In the genomic region with DNA sequence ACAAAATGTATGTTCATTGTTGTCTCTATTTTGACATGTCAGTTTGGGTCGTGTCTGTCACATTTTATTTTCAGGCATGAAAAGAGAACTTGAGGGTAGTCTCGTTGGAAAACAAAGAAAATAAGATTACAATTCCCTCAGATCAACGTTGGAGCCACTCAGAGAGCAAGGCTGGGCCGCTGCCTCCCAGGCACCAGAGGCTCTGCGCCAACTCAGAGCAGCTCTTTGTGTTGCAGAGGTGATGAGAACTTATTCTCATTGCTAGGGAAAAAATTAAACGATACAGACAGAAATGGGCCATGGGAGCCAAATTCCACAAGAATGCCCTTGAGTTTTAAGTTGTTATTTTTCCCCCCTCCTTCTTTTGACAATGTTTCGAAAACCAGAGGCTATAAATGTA, we compare ENCODE assay signal across 20 mouse cellular contexts. TPM values are rescaled to one million over a fixed set of nuclear protein-coding genes. Genes with fewer than 3 reads are reported as not detected.
DNase-seq lines count a peak whose midpoint lies in the region; ATAC-seq lines count a peak whose summit lies in the region.
"Had no signal": no experiment of that assay in that cellular context is flagged by ENCODE, and none has a peak within 500 bp of the region (broad histone marks: within the 10 kb centered on the region; RNA-seq: fewer than 3 reads in every experiment).

No protein-coding gene starts in this region.

- H3K9me3 ChIP-seq in heart, embryonic 13.5 days, result no peaks in the 10 kb centered on the region
- H3K9me3 ChIP-seq in embryonic facial prominence, embryonic 10.5 days, result no peaks in the 10 kb centered on the region
- H3K9me3 ChIP-seq in limb, embryonic 13.5 days, result no peaks in the 10 kb centered on the region
- H3K9me3 ChIP-seq: G1E; hindbrain, embryonic 15.5 days; limb, embryonic 12.5 days; midbrain, embryonic 10.5 days had no signal

- H3K4me2 ChIP-seq in heart, embryonic 13.5 days, result peak overlapping the region; percentile 1; the same call in 1 of the 2 replicates
- H3K4me2 ChIP-seq in limb, embryonic 13.5 days (replicated peaks), result no peak overlapping the region
- H3K4me2 ChIP-seq: hindbrain, embryonic 15.5 days; limb, embryonic 12.5 days had no signal

- WGBS in heart, embryonic 13.5 days, result 45% methylated on average over 7 of the region's 7 CpGs
- WGBS in embryonic facial prominence, embryonic 10.5 days, result 71% methylated on average over 7 of the region's 7 CpGs
- WGBS in limb, embryonic 13.5 days, result 77% methylated on average over 7 of the region's 7 CpGs

- no peak for DNase-seq in heart, postnatal 14 days
- DNase-seq in kidney, postnatal 10 days, result peak; percentile 29
- DNase-seq in kidney, adult 8-10 months, result no peak
- peak; percentile 5 for DNase-seq in embryonic facial prominence, embryonic 10.5 days (ENCODE audit: low spot score)
- no peak for DNase-seq in right cerebral cortex, postnatal 14 days
- DNase-seq in thymus, postnatal 4 days, result no peak
- DNase-seq: cerebellum, postnatal 10 days; gastrocnemius, postnatal 10 days; layer of hippocampus, postnatal 36 days; lung, adult 2 months; right cerebral cortex, postnatal 25 days; thymus, adult 18-20 months had no signal

- ATAC-seq in heart, embryonic 13.5 days (ENCODE audit: extremely low read depth, insufficient number of reproducible peaks, low FRiP score, low TSS enrichment), result no peak
- ATAC-seq in limb, embryonic 13.5 days (ENCODE audit: low FRiP score, low read depth), result no peak
- ATAC-seq: forebrain, embryonic 16.5 days had no signal

- H3K9ac ChIP-seq in heart, embryonic 13.5 days, result no peak overlapping the region
- H3K9ac ChIP-seq in limb, embryonic 13.5 days, result no peak overlapping the region
- H3K9ac ChIP-seq: hindbrain, embryonic 15.5 days; limb, embryonic 12.5 days had no signal

- H3K36me3 ChIP-seq in heart, embryonic 13.5 days, result no peaks in the 10 kb centered on the region
- no peaks in the 10 kb centered on the region for H3K36me3 ChIP-seq in embryonic facial prominence, embryonic 10.5 days (replicated peaks)
- no peaks in the 10 kb centered on the region for H3K36me3 ChIP-seq in limb, embryonic 13.5 days
- H3K36me3 ChIP-seq: G1E; hindbrain, embryonic 15.5 days; limb, embryonic 12.5 days; midbrain, embryonic 10.5 days had no signal

- no peaks in the 10 kb centered on the region for H3K27me3 ChIP-seq in heart, embryonic 13.5 days (replicated peaks)
- H3K27me3 ChIP-seq in embryonic facial prominence, embryonic 10.5 days (replicated peaks; ENCODE audit: low read depth, poor library complexity, severe bottlenecking), result no peaks in the 10 kb centered on the region
- no peaks in the 10 kb centered on the region for H3K27me3 ChIP-seq in limb, embryonic 13.5 days
- H3K27me3 ChIP-seq: hindbrain, embryonic 15.5 days; limb, embryonic 12.5 days had no signal

- H3K4me1 ChIP-seq in heart, embryonic 13.5 days, result peaks cover 69% of the 10 kb centered on the region
- peaks cover 22% of the 10 kb centered on the region for H3K4me1 ChIP-seq in embryonic facial prominence, embryonic 10.5 days
- H3K4me1 ChIP-seq in limb, embryonic 13.5 days, result peaks cover 16% of the 10 kb centered on the region; the same call in 1 of the 2 replicates
- H3K4me1 ChIP-seq: hindbrain, embryonic 15.5 days had no signal

- intact Hi-C loops in heart, postnatal 14 days (cut with DNase I), result no loop called here

- no peak overlapping the region for H3K4me3 ChIP-seq in heart, embryonic 13.5 days
- no peak overlapping the region for H3K4me3 ChIP-seq in embryonic facial prominence, embryonic 10.5 days
- H3K4me3 ChIP-seq in limb, embryonic 13.5 days, result no peak overlapping the region
- H3K4me3 ChIP-seq: hindbrain, embryonic 15.5 days; limb, embryonic 12.5 days; midbrain, embryonic 10.5 days; myocyte had no signal

- H3K27ac ChIP-seq in heart, embryonic 13.5 days (replicated peaks), result peak overlapping the region; percentile 75
- no peak overlapping the region for H3K27ac ChIP-seq in embryonic facial prominence, embryonic 10.5 days (replicated peaks)
- H3K27ac ChIP-seq in limb, embryonic 13.5 days, result peak overlapping the region; percentile 52
- H3K27ac ChIP-seq: hindbrain, embryonic 15.5 days; limb, embryonic 12.5 days; midbrain, embryonic 10.5 days had no signal

RNA-seq across cellular contexts. Expression of a gene that starts 25.0 kb away (rescaled TPM):
- polyA plus RNA-seq in heart, embryonic 13.5 days (2015; fragmentation: Nextera tagmentation; extraction: Ambion mirVana), result 165 and 173 TPM in 2 replicates
- total RNA-seq in heart, postnatal 14 days (2021), result 10 to 100 TPM; 56.0 to 59.6 TPM
- polyA plus RNA-seq in embryonic facial prominence, embryonic 10.5 days (2016; fragmentation: Nextera tagmentation; extraction: Ambion mirVana), result 189 and 232 TPM in 2 replicates
- 326 and 328 TPM in 2 replicates for polyA plus RNA-seq in limb, embryonic 13.5 days (2015; fragmentation: Nextera tagmentation; extraction: Ambion mirVana)
- polyA plus RNA-seq: G1E had no signal

Comparison
In these comparisons a context has a peak if more than half of its experiments do, and no peak if none do; other contexts are left out.
1. DNase-seq: peak in kidney, postnatal 10 days (single experiment) and embryonic facial prominence, embryonic 10.5 days (single experiment); none in heart, postnatal 14 days (0 of 2), kidney, adult 8-10 months (0 of 2), right cerebral cortex, postnatal 14 days (single experiment) and thymus, postnatal 4 days (single experiment).